Mouse (Mus musculus) forebrain, embryonic 12.5 days (tissue): Measurements from ENCODE around the gene Olfr465-ps1. TPM values are rescaled to one million over a fixed set of nuclear protein-coding genes. Genes with fewer than 3 reads are reported as not detected.

Experiments
- ATAC-seq: fragments of 200-750 bp; cut with Nextera tagmentation; 2 replicates; pipeline ENCODE4 v1.8.0; 2017; ENCODE audit warnings: moderate TSS enrichment; ENCODE audit not compliant: low FRiP score
- H3K27ac ChIP-seq: fragments of 300-500 bp; sonication (generic); 2 replicates; pipeline ENCODE4 v1.5.1; 2016; ENCODE audit warnings: mild to moderate bottlenecking
- H3K27me3 ChIP-seq: fragments of 300-500 bp; sonication (generic); 2 replicates; pipeline ENCODE4 v1.6.1; 2016; ENCODE audit warnings: mild to moderate bottlenecking
- H3K36me3 ChIP-seq: fragments of 300-500 bp; sonication (generic); replicated peaks from 2 replicates; pipeline ENCODE4 v1.6.1; 2016; ENCODE audit warnings: mild to moderate bottlenecking
- H3K4me1 ChIP-seq: fragments of 300-500 bp; sonication (generic); 2 replicates; pipeline ENCODE4 v1.6.1; 2016
- H3K4me2 ChIP-seq: fragments of 300-500 bp; sonication (generic); 2 replicates; pipeline ENCODE4 v1.6.1; 2016; ENCODE audit warnings: mild to moderate bottlenecking, moderate library complexity
- H3K4me3 ChIP-seq: fragments of 300-500 bp; sonication (generic); replicated peaks from 2 replicates; pipeline ENCODE4 v1.5.1; 2016; ENCODE audit warnings: mild to moderate bottlenecking
- H3K9ac ChIP-seq: fragments of 300-500 bp; sonication (generic); 2 replicates; pipeline ENCODE4 v1.6.1; 2016; ENCODE audit warnings: mild to moderate bottlenecking
- H3K9me3 ChIP-seq: fragments of 300-500 bp; sonication (generic); 2 replicates; pipeline ENCODE4 v1.6.1; 2016
- WGBS: fragments of 180-500 bp; shearing (Covaris S2); methylation state at CpG from one replicate; pipeline ENCODE4 v1.1.7; 2016; 5-methylcytosine and 5-hydroxymethylcytosine counted together
- polyA plus RNA-seq: library from polyadenylated mRNA; unstranded; fragments of >200 nt; fragmentation: Nextera tagmentation; extraction: Ambion mirVana; gene quantifications from 2 replicates; pipeline ENCODE4 v1.2.1, GENCODE M21; 2016

The Olfr465-ps1 gene
- not detected in 2 replicates for polyA plus RNA-seq

- no peaks in the 10 kb centered on the region for H3K27me3 ChIP-seq
- no peak within 1 kb of the TSS for H3K4me2 ChIP-seq
- WGBS = 88% methylated on average over 4 of the region's 4 CpGs
- H3K4me3 ChIP-seq = no peak within 1 kb of the TSS
- H3K4me1 ChIP-seq = no peaks in the 10 kb centered on the region
- no peak for ATAC-seq
- H3K9ac ChIP-seq = no peak within 1 kb of the TSS
- peaks cover 5% of the 10 kb centered on the region; the same call in 1 of the 2 replicates for H3K9me3 ChIP-seq
- H3K36me3 ChIP-seq = no peaks in the 10 kb centered on the region
- no peak within 1 kb of the TSS for H3K27ac ChIP-seq
Measured at GRCm38 (mm10) chr13:65137789-65138188, at the start of gene Olfr465-ps1. TSS of gene Olfr465-ps1 (plus strand) at chr13:65138089.

GRCm38 (mm10) chr13:65095923-65096322 is 42.0 kb upstream of the Olfr465-ps1 start:
- Histone ChIP-seq H3K4me1 (no peaks in the 10 kb centered on the region), H3K9ac (no peak overlapping the region), H3K4me3 (no peak overlapping the region), H3K4me2 (no peak overlapping the region), H3K9me3 (peaks cover 15% of the 10 kb centered on the region; the same call in 1 of the 2 replicates), H3K27ac (no peak overlapping the region), H3K36me3 (peaks cover 15% of the 10 kb centered on the region), H3K27me3 (no peaks in the 10 kb centered on the region)
- no peak for ATAC-seq
- WGBS = 93% methylated on average over 4 of the region's 4 CpGs

GRCm38 (mm10) chr13:65097018-65097417 is 40.9 kb upstream of the Olfr465-ps1 start:
- Histone ChIP-seq H3K27me3 (no peaks in the 10 kb centered on the region), H3K4me2 (no peak overlapping the region), H3K4me1 (no peaks in the 10 kb centered on the region), H3K9ac (no peak overlapping the region), H3K4me3 (no peak overlapping the region), H3K27ac (no peak overlapping the region), H3K9me3 (peaks cover 20% of the 10 kb centered on the region; the same call in 1 of the 2 replicates), H3K36me3 (peaks cover 12% of the 10 kb centered on the region)
- ATAC-seq = no peak

GRCm38 (mm10) chr13:65100678-65101077 is 37.2 kb upstream of the Olfr465-ps1 start:
- H3K4me1 ChIP-seq = no peaks in the 10 kb centered on the region
- no peak for ATAC-seq
- peaks cover 12% of the 10 kb centered on the region for H3K36me3 ChIP-seq
- no peaks in the 10 kb centered on the region for H3K27me3 ChIP-seq
- no peak overlapping the region for H3K4me2 ChIP-seq
- no peak overlapping the region for H3K4me3 ChIP-seq
- H3K9me3 ChIP-seq = peaks cover 39% of the 10 kb centered on the region; the same call in 1 of the 2 replicates
- 94% methylated on average over 9 of the region's 9 CpGs for WGBS
- H3K9ac ChIP-seq = no peak overlapping the region
- H3K27ac ChIP-seq = no peak overlapping the region

- H3K4me3 ChIP-seq = no peak overlapping the region
- peaks cover 15% of the 10 kb centered on the region for H3K36me3 ChIP-seq
- no peak for ATAC-seq
- H3K27ac ChIP-seq = no peak overlapping the region
- H3K4me2 ChIP-seq = no peak overlapping the region
- H3K9me3 ChIP-seq = peaks cover 43% of the 10 kb centered on the region; the same call in 1 of the 2 replicates
- WGBS = 95% methylated on average over 3 of the region's 3 CpGs
- H3K4me1 ChIP-seq = no peaks in the 10 kb centered on the region
- no peak overlapping the region for H3K9ac ChIP-seq
- H3K27me3 ChIP-seq = no peaks in the 10 kb centered on the region
Measured at GRCm38 (mm10) chr13:65101232-65101631, 36.7 kb upstream of the Olfr465-ps1 start.

GRCm38 (mm10) chr13:65111961-65112360 is 25.9 kb upstream of the Olfr465-ps1 start:
- Histone ChIP-seq H3K4me1 (peaks cover 14% of the 10 kb centered on the region), H3K4me3 (peak overlapping the region; percentile 89), H3K4me2 (peak overlapping the region; percentile 76), H3K9me3 (peaks cover 5% of the 10 kb centered on the region; the same call in 1 of the 2 replicates), H3K9ac (peak overlapping the region; percentile 92), H3K36me3 (no peaks in the 10 kb centered on the region), H3K27me3 (no peaks in the 10 kb centered on the region), H3K27ac (no peak overlapping the region; the same call in 1 of the 2 replicates)
- 0 out of 2 replicates have a peak, but pooled peaks have one; percentile 4 for ATAC-seq
- WGBS = 1% methylated on average over 5 of the region's 5 CpGs

GRCm38 (mm10) chr13:65112459-65113110 is 25.3 kb upstream of the Olfr465-ps1 start, which contains the start of gene Mfsd14b:
TSS of gene Mfsd14b (minus strand) at chr13:65112975.
- H3K27ac ChIP-seq = peak within 1 kb of the TSS; percentile 87
- WGBS = under 1% methylated on average over 60 of the region's 60 CpGs
- peak within 1 kb of the TSS; percentile 89 for H3K4me3 ChIP-seq
- peak; percentile 99 for ATAC-seq
- H3K36me3 ChIP-seq = no peaks in the 10 kb centered on the region
- peaks cover 14% of the 10 kb centered on the region for H3K4me1 ChIP-seq
- no peaks in the 10 kb centered on the region for H3K27me3 ChIP-seq
- H3K9ac ChIP-seq = peak within 1 kb of the TSS; percentile 92
- peaks cover 3% of the 10 kb centered on the region; the same call in 1 of the 2 replicates for H3K9me3 ChIP-seq
- H3K4me2 ChIP-seq = peak within 1 kb of the TSS; percentile 76

- Histone ChIP-seq H3K36me3 (no peaks in the 10 kb centered on the region), H3K27ac (peak overlapping the region; percentile 87; the same call in 1 of the 2 replicates), H3K4me3 (peak overlapping the region; percentile 89), H3K27me3 (no peaks in the 10 kb centered on the region), H3K4me1 (peaks cover 14% of the 10 kb centered on the region), H3K4me2 (peak overlapping the region; percentile 76), H3K9ac (peak overlapping the region; percentile 92), H3K9me3 (no peaks in the 10 kb centered on the region)
- ATAC-seq = peak; percentile 56
- 62% methylated on average over 3 of the region's 3 CpGs for WGBS
Measured at GRCm38 (mm10) chr13:65113239-65113638, 24.6 kb upstream of the Olfr465-ps1 start.

GRCm38 (mm10) chr13:65120984-65121383 is 16.9 kb upstream of the Olfr465-ps1 start:
- no peaks in the 10 kb centered on the region for H3K4me1 ChIP-seq
- ATAC-seq = no peak
- no peaks in the 10 kb centered on the region for H3K9me3 ChIP-seq
- H3K4me3 ChIP-seq = no peak overlapping the region
- WGBS = 73% methylated on average over 3 of the region's 3 CpGs
- no peak overlapping the region for H3K4me2 ChIP-seq
- H3K27ac ChIP-seq = no peak overlapping the region
- no peaks in the 10 kb centered on the region for H3K27me3 ChIP-seq
- H3K9ac ChIP-seq = no peak overlapping the region
- no peaks in the 10 kb centered on the region for H3K36me3 ChIP-seq

- no peaks in the 10 kb centered on the region for H3K4me1 ChIP-seq
- ATAC-seq = no peak
Measured at GRCm38 (mm10) chr13:65122111-65122510, 15.8 kb upstream of the Olfr465-ps1 start.

GRCm38 (mm10) chr13:65127063-65127847 is 10.6 kb upstream of the Olfr465-ps1 start:
- H3K4me3 ChIP-seq = no peak overlapping the region
- H3K9ac ChIP-seq = no peak overlapping the region
- 0 out of 2 replicates have a peak, but pooled peaks cover 4% of the 10 kb centered on the region for H3K9me3 ChIP-seq
- no peaks in the 10 kb centered on the region for H3K27me3 ChIP-seq
- ATAC-seq = no peak
- 73% methylated on average over 3 of the region's 3 CpGs for WGBS
- H3K36me3 ChIP-seq = no peaks in the 10 kb centered on the region
- H3K4me1 ChIP-seq = no peaks in the 10 kb centered on the region
- H3K4me2 ChIP-seq = no peak overlapping the region
- H3K27ac ChIP-seq = no peak overlapping the region

More at GRCm38 (mm10) chr13:65122111-65122510, 15.8 kb upstream of the Olfr465-ps1 start:
- H3K9me3 ChIP-seq = no peaks in the 10 kb centered on the region
- H3K9ac ChIP-seq = no peak overlapping the region
- no peak overlapping the region for H3K27ac ChIP-seq
- no peaks in the 10 kb centered on the region for H3K27me3 ChIP-seq
- H3K36me3 ChIP-seq = no peaks in the 10 kb centered on the region
- no peak overlapping the region for H3K4me3 ChIP-seq
- 83% methylated on average over 1 of the region's 1 CpGs for WGBS
- H3K4me2 ChIP-seq = no peak overlapping the region

- 71% methylated on average over 1 of the region's 1 CpGs for WGBS
- Histone ChIP-seq H3K9me3 (no peaks in the 10 kb centered on the region), H3K36me3 (no peaks in the 10 kb centered on the region), H3K4me2 (no peak within 1 kb of the TSS), H3K9ac (no peak within 1 kb of the TSS), H3K27ac (no peak within 1 kb of the TSS), H3K27me3 (no peaks in the 10 kb centered on the region), H3K4me1 (no peaks in the 10 kb centered on the region), H3K4me3 (no peak within 1 kb of the TSS)
- no peak for ATAC-seq
Measured at GRCm38 (mm10) chr13:65149940-65150339, 12.1 kb downstream of the Olfr465-ps1 start, which contains the start of gene Olfr466. TSS of gene Olfr466 (plus strand) at chr13:65150240.
